Mouse (Mus musculus): Measurements from ENCODE around the gene Rbm47. TPM values are rescaled to one million over a fixed set of nuclear protein-coding genes. Genes with fewer than 3 reads are reported as not detected.

Gene Rbm47
- polyA plus RNA-seq, 1 experiment from 2014 or later: 105 TPM

- no peak for TF ChIP-seq CTCF (IDR thresholded peaks at IDR 0.05; ENCODE audit: low read depth)
- 87% methylated on average over 7 of the region's 7 CpGs for WGBS
- 0 out of 2 replicates have a peak, but pooled peaks cover 15% of the 10 kb centered on the region for H3K4me1 ChIP-seq (replicated peaks; ENCODE audit: insufficient read depth, low read length)
- no peaks in the 10 kb centered on the region for H3K36me3 ChIP-seq (ENCODE audit: insufficient read depth, low read length)
- DNase-seq (ENCODE audit: low spot score) (no peak), ATAC-seq (replicated peaks; ENCODE audit: low FRiP score, low read depth) (no peak)
- no peaks in the 10 kb centered on the region for H3K27me3 ChIP-seq (ENCODE audit: insufficient read depth, low read length)
- peak overlapping the region; percentile 91 for H3K27ac ChIP-seq
- no peaks in the 10 kb centered on the region for H3K9me3 ChIP-seq (replicated peaks; ENCODE audit: low read length)
- H3K4me3 ChIP-seq (replicated peaks; ENCODE audit: low read depth, low read length): no peak overlapping the region
- H3K4me2 ChIP-seq (ENCODE audit: low read length): peak overlapping the region; percentile 34; the same call in 1 of the 2 replicates
- no peak overlapping the region for H3K9ac ChIP-seq (ENCODE audit: low read depth, low read length)
These were observed 94.4 kb downstream of the Rbm47 start for GRCm38 (mm10) chr5:66078491-66079012.

GRCm38 (mm10) chr5:66077416-66077815, 95.5 kb downstream of the Rbm47 start:
- WGBS: 11% methylated on average over 10 of the region's 10 CpGs
- H3K27ac ChIP-seq: peak overlapping the region; percentile 91
- H3K27me3 ChIP-seq (ENCODE audit: insufficient read depth, low read length): no peaks in the 10 kb centered on the region
- H3K4me3 ChIP-seq (replicated peaks; ENCODE audit: low read depth, low read length): no peak overlapping the region
- 0 out of 2 replicates have a peak, but pooled peaks cover 13% of the 10 kb centered on the region for H3K4me1 ChIP-seq (replicated peaks; ENCODE audit: insufficient read depth, low read length)
- no peaks in the 10 kb centered on the region for H3K36me3 ChIP-seq (ENCODE audit: insufficient read depth, low read length)
- no peak for ATAC-seq (replicated peaks; ENCODE audit: low FRiP score, low read depth)
- H3K4me2 ChIP-seq (ENCODE audit: low read length): peak overlapping the region; percentile 34
- H3K9ac ChIP-seq (ENCODE audit: low read depth, low read length): no peak overlapping the region; the same call in 1 of the 2 replicates
- H3K9me3 ChIP-seq (replicated peaks; ENCODE audit: low read length): no peaks in the 10 kb centered on the region
- no peak for DNase-seq (ENCODE audit: low spot score)
- peak; percentile 13; the same call in 1 of the 2 replicates for TF ChIP-seq CTCF (IDR thresholded peaks at IDR 0.05; ENCODE audit: low read depth)

GRCm38 (mm10) chr5:66076685-66077301, 96.1 kb downstream of the Rbm47 start:
- Histone ChIP-seq H3K9me3 (replicated peaks; ENCODE audit: low read length) (no peaks in the 10 kb centered on the region), H3K4me2 (ENCODE audit: low read length) (peak overlapping the region; percentile 34), H3K36me3 (ENCODE audit: insufficient read depth, low read length) (no peaks in the 10 kb centered on the region), H3K27me3 (ENCODE audit: insufficient read depth, low read length) (no peaks in the 10 kb centered on the region), H3K27ac (peak overlapping the region; percentile 91), H3K4me3 (replicated peaks; ENCODE audit: low read depth, low read length) (no peak overlapping the region), H3K9ac (ENCODE audit: low read depth, low read length) (0 out of 2 replicates have a peak overlapping the region, but pooled peaks have one; percentile 4), H3K4me1 (replicated peaks; ENCODE audit: insufficient read depth, low read length) (0 out of 2 replicates have a peak, but pooled peaks cover 13% of the 10 kb centered on the region)
- ATAC-seq (replicated peaks; ENCODE audit: low FRiP score, low read depth) (peak; percentile 11; the same call in 1 of the 2 replicates), DNase-seq (ENCODE audit: low spot score) (no peak)
- TF ChIP-seq CTCF (IDR thresholded peaks at IDR 0.05; ENCODE audit: low read depth): no peak
- 39% methylated on average over 12 of the region's 12 CpGs for WGBS

GRCm38 (mm10) chr5:66075906-66076305, 97.0 kb downstream of the Rbm47 start:
- WGBS: 75% methylated on average over 12 of the region's 12 CpGs
- H3K9me3 ChIP-seq (replicated peaks; ENCODE audit: low read length): no peaks in the 10 kb centered on the region
- H3K4me2 ChIP-seq (ENCODE audit: low read length): peak overlapping the region; percentile 34; the same call in 1 of the 2 replicates
- H3K27me3 ChIP-seq (ENCODE audit: insufficient read depth, low read length): no peaks in the 10 kb centered on the region
- 0 out of 2 replicates have a peak, but pooled peaks have one; percentile 12 for ATAC-seq (replicated peaks; ENCODE audit: low FRiP score, low read depth)
- no peaks in the 10 kb centered on the region for H3K36me3 ChIP-seq (ENCODE audit: insufficient read depth, low read length)
- no peak for DNase-seq (ENCODE audit: low spot score)
- H3K27ac ChIP-seq: peak overlapping the region; percentile 91
- 0 out of 2 replicates have a peak, but pooled peaks cover 16% of the 10 kb centered on the region for H3K4me1 ChIP-seq (replicated peaks; ENCODE audit: insufficient read depth, low read length)
- H3K4me3 ChIP-seq (replicated peaks; ENCODE audit: low read depth, low read length): no peak overlapping the region
- no peak overlapping the region for H3K9ac ChIP-seq (ENCODE audit: low read depth, low read length)
- no peak for TF ChIP-seq CTCF (IDR thresholded peaks at IDR 0.05; ENCODE audit: low read depth)

GRCm38 (mm10) chr5:66075032-66075488, 97.9 kb downstream of the Rbm47 start:
- TF ChIP-seq CTCF (IDR thresholded peaks at IDR 0.05; ENCODE audit: low read depth): no peak
- Histone ChIP-seq H3K4me2 (ENCODE audit: low read length) (no peak overlapping the region), H3K4me3 (replicated peaks; ENCODE audit: low read depth, low read length) (no peak overlapping the region), H3K27me3 (ENCODE audit: insufficient read depth, low read length) (no peaks in the 10 kb centered on the region), H3K9ac (ENCODE audit: low read depth, low read length) (no peak overlapping the region), H3K27ac (peak overlapping the region; percentile 91), H3K4me1 (replicated peaks; ENCODE audit: insufficient read depth, low read length) (peaks cover 20% of the 10 kb centered on the region), H3K36me3 (ENCODE audit: insufficient read depth, low read length) (no peaks in the 10 kb centered on the region), H3K9me3 (replicated peaks; ENCODE audit: low read length) (no peaks in the 10 kb centered on the region)
- 65% methylated on average over 9 of the region's 9 CpGs for WGBS
- DNase-seq (ENCODE audit: low spot score) (no peak), ATAC-seq (replicated peaks; ENCODE audit: low FRiP score, low read depth) (no peak; the same call in 1 of the 2 replicates)

- no peak for TF ChIP-seq CTCF (IDR thresholded peaks at IDR 0.05; ENCODE audit: low read depth)
- DNase-seq (ENCODE audit: low spot score) (no peak), ATAC-seq (replicated peaks; ENCODE audit: low FRiP score, low read depth) (no peak)
- H3K27ac ChIP-seq: 0 out of 2 replicates have a peak overlapping the region, but pooled peaks have one; percentile 91
- H3K27me3 ChIP-seq (ENCODE audit: insufficient read depth, low read length): no peaks in the 10 kb centered on the region
- 93% methylated on average over 5 of the region's 5 CpGs for WGBS
- H3K9ac ChIP-seq (ENCODE audit: low read depth, low read length): no peak overlapping the region
- peaks cover 18% of the 10 kb centered on the region for H3K4me1 ChIP-seq (replicated peaks; ENCODE audit: insufficient read depth, low read length)
- no peaks in the 10 kb centered on the region for H3K9me3 ChIP-seq (replicated peaks; ENCODE audit: low read length)
- no peak overlapping the region for H3K4me3 ChIP-seq (replicated peaks; ENCODE audit: low read depth, low read length)
- no peaks in the 10 kb centered on the region for H3K36me3 ChIP-seq (ENCODE audit: insufficient read depth, low read length)
- no peak overlapping the region for H3K4me2 ChIP-seq (ENCODE audit: low read length)
These were observed 98.7 kb downstream of the Rbm47 start for GRCm38 (mm10) chr5:66074235-66074634.
